Mouse (Mus musculus) kidney, adult 11 months (tissue): ENCODE measurements around the gene Caap1.

Experiments
- DNase-seq: peaks from one replicate; pipeline ENCODE4 v3.0.0; 2022

Gene Caap1

GRCm38 (mm10) chr4:94556265-94557054, at the start of gene Caap1, which contains the start of gene Gm10306:
Caap1 (minus strand) TSS chr4:94556796.
Gm10306 (plus strand) TSS chr4:94556546.
- peak; percentile 84 for DNase-seq

- DNase-seq: peak; percentile 32
These were observed 49.0 kb upstream of the Caap1 start for GRCm38 (mm10) chr4:94605591-94605990.

GRCm38 (mm10) chr4:94604452-94605019, 47.9 kb upstream of the Caap1 start:
- DNase-seq: no peak

- peak; percentile 90 for DNase-seq
These were observed 46.5 kb upstream of the Caap1 start, which contains the start of gene Plaa for GRCm38 (mm10) chr4:94603031-94603629. Plaa (minus strand) TSS chr4:94603244.

- DNase-seq: no peak
These were observed 46.0 kb upstream of the Caap1 start for GRCm38 (mm10) chr4:94602496-94603030.

- DNase-seq: no peak
These were observed 44.8 kb upstream of the Caap1 start for GRCm38 (mm10) chr4:94601395-94601794.

GRCm38 (mm10) chr4:94592709-94593108, 36.1 kb upstream of the Caap1 start:
- no peak for DNase-seq

GRCm38 (mm10) chr4:94591765-94592381, 35.3 kb upstream of the Caap1 start:
- no peak for DNase-seq

GRCm38 (mm10) chr4:94572677-94573076, 16.1 kb upstream of the Caap1 start:
- DNase-seq: peak; percentile 16

- no peak for DNase-seq
These were observed 7.7 kb upstream of the Caap1 start for GRCm38 (mm10) chr4:94564297-94564696.

GRCm38 (mm10) chr4:94561954-94562648, 5.5 kb upstream of the Caap1 start:
- DNase-seq: no peak

- DNase-seq: no peak
These were observed 3.7 kb upstream of the Caap1 start for GRCm38 (mm10) chr4:94560316-94560715.

GRCm38 (mm10) chr4:94559266-94559665, 2.7 kb upstream of the Caap1 start:
- no peak for DNase-seq

GRCm38 (mm10) chr4:94557145-94557544, 549 bp upstream of the Caap1 start:
- peak; percentile 7 for DNase-seq

GRCm38 (mm10) chr4:94554955-94555494, 1.6 kb downstream of the Caap1 start:
- DNase-seq: no peak

GRCm38 (mm10) chr4:94544321-94544720, 12.3 kb downstream of the Caap1 start:
- DNase-seq: no peak

GRCm38 (mm10) chr4:94543041-94543440, 13.6 kb downstream of the Caap1 start:
- no peak for DNase-seq

- no peak for DNase-seq
These were observed 23.4 kb downstream of the Caap1 start for GRCm38 (mm10) chr4:94533205-94533604.

GRCm38 (mm10) chr4:94529448-94529847, 27.1 kb downstream of the Caap1 start:
- no peak for DNase-seq

GRCm38 (mm10) chr4:94523321-94523720, 33.3 kb downstream of the Caap1 start:
- no peak for DNase-seq

- no peak for DNase-seq
These were observed 39.0 kb downstream of the Caap1 start for GRCm38 (mm10) chr4:94517631-94518030.

GRCm38 (mm10) chr4:94515366-94515765, 41.2 kb downstream of the Caap1 start:
- DNase-seq: no peak
